Mouse (Mus musculus) megakaryocyte, embryonic 14.5 days (primary cell): ENCODE results near the gene Git2.

ENCODE experiments used
- FLI1 ChIP-seq: IDR thresholded peaks from 2 replicates; pipeline ENCODE4 v1.6.1; 2012; ENCODE audit warnings: low read length, inconsistent platforms, mixed read lengths
- GATA1 ChIP-seq: IDR thresholded peaks from 3 replicates; pipeline ENCODE4 v1.6.1; 2012; ENCODE audit warnings: mixed read lengths, low read length, inconsistent platforms, borderline replicate concordance

GRCm38 (mm10) chr5:114717937-114718336, 57.4 kb downstream of the Git2 start:
- TF ChIP-seq GATA1 (no peak), FLI1 (no peak)
